Mouse (Mus musculus) urinary bladder, postnatal 10 days (tissue): ENCODE data around the gene Eipr1.

ENCODE experiments used
- DNase-seq: peaks from one replicate; pipeline ENCODE4 v3.0.0; 2022; ENCODE audit warnings: low spot score

The Eipr1 gene

GRCm38 (mm10) chr12:28775627-28776026, 24.0 kb downstream of the Eipr1 start:
- DNase-seq, result no peak

- DNase-seq, result no peak
Observed at GRCm38 (mm10) chr12:28780180-28780579, 28.6 kb downstream of the Eipr1 start.

DNA sequence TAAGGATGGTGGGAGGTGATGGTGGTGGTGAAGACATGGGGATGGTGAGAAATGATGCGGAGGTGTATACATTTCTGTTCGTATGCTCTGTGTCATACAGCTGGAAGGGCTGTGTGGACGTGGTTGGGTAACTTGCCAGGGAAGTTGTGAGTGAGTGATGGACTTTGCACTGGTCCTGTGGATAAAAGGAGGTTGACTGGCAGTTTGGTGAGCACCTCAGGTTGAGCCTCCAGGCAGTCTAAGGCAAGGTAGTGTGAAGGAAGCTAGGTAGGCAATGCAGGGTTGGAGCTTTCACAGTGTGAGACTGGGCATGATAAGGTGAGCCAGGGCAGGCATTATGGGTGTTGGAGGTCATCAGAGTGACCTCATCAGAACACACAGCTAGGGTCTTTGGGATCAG, 31.0 kb downstream of the Eipr1 start:
- no peak for DNase-seq

DNA sequence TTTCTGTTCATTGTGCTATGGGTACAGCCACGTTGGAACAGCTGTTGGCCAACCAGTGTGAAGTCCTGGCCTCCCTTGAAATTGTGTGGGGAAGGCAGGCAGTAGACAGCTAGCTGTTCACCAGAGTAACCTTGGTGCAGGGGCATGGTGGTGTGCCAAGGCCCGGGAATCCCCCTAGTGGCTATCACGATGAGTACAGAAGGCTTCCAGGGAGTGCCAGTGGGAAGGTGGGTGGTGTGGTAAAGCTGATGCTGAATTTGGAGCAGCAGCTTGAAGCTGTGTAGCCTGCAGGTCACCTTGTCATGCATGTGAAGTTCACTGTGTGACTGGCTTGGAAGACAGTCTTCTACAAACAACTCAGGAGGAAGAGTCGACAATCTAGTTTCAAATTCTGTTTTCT, 32.8 kb downstream of the Eipr1 start:
- no peak for DNase-seq

DNA sequence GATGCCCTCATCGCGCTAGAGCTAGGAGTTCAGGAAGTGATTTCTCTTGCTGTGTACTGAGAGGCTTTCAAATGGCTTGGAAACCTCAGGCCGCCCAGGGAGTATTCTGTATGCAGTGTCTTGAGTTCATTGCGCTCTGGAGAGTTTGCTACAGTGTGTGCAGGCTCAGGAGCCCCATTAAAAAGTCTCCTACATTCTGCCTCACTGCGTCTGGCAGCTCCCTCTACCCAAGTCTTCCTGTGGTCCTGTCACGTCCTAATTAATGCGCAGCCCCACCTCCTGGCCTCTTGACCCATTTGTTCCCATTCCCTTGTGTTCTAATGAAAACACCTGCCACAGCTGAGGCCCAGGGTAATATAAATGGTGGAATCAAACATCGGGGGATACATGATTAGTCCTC, 33.3 kb downstream of the Eipr1 start:
- DNase-seq, result no peak

- no peak for DNase-seq
Observed at GRCm38 (mm10) chr12:28785299-28785698, 33.7 kb downstream of the Eipr1 start.

DNA sequence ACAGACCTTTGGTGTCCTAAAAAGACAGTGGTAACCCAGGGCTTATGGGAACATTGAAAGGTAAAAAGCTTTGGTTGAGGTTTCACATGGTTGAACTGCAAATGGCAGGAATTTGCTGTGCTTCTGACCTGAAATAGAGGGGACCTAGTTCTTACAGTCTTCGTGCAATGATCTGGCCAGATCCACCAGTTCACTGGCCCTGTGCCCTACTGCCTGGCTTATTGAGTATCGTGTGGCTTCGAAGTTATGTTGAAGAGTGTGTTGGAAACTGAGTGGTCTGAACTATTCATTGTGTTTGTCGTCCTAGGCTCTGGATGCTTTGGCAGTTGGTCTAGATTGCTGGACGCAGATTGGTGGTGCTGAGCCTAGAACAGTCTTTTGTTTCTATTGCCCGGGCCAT, 34.7 kb downstream of the Eipr1 start:
- DNase-seq, result no peak

- no peak for DNase-seq
Observed at GRCm38 (mm10) chr12:28792613-28793012, 41.0 kb downstream of the Eipr1 start.

GRCm38 (mm10) chr12:28793715-28794114, 42.1 kb downstream of the Eipr1 start:
- DNase-seq, result no peak

- no peak for DNase-seq
Observed at GRCm38 (mm10) chr12:28795041-28795440, 43.4 kb downstream of the Eipr1 start.

DNA sequence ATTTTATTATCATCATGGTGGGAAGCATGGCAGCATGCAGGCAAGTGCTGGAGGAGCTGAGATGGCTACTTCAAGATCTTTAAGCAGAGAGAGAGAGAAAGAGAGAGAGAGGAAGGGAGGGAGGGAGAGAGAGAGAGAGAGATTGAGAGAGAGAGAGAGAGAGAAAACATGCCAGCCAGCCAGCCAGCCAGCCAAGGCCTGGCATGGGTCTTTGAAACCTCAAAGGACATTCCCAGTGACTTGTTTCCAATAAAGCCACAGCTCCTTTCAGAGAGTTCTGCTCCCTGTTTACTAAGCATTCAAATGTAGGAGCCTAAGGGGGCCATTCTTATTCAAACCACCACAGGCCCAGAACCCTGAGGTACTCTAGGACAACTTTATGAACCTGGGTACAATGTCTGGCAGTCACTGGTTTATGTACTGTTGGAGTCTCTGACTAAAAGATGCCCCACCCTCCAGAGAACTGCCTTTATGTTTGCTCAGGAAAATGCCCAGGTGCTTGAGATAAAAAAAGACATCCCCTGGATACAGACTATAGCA, 45.3 kb downstream of the Eipr1 start:
- DNase-seq, result no peak

GRCm38 (mm10) chr12:28799798-28800411, 48.3 kb downstream of the Eipr1 start:
- no peak for DNase-seq

DNA sequence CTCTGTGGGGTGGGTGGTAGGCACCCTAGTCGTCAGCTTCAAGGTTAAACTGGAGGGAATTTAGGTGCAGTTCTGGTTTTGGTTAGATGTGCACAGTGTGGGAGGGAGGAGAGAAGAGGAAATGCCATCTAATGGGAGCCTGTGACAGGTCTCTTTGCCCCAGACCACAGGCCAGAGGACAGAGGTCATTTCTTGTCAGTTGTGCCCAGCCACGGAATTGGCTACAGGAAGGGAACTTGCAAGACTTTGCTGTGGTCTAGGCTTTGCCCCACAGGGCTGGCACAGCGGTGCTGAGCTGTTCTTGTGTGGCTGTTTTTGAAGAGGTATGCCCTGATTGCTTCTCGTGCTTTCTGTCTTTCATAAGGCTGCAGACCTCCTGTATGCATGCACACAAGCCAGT, 48.8 kb downstream of the Eipr1 start:
- DNase-seq, result no peak

- no peak for DNase-seq
Observed at GRCm38 (mm10) chr12:28800891-28801290, 49.3 kb downstream of the Eipr1 start.

GRCm38 (mm10) chr12:28801731-28802130, 50.1 kb downstream of the Eipr1 start:
- no peak for DNase-seq

- DNase-seq, result no peak
Observed at GRCm38 (mm10) chr12:28803043-28803442, 51.4 kb downstream of the Eipr1 start.

DNA sequence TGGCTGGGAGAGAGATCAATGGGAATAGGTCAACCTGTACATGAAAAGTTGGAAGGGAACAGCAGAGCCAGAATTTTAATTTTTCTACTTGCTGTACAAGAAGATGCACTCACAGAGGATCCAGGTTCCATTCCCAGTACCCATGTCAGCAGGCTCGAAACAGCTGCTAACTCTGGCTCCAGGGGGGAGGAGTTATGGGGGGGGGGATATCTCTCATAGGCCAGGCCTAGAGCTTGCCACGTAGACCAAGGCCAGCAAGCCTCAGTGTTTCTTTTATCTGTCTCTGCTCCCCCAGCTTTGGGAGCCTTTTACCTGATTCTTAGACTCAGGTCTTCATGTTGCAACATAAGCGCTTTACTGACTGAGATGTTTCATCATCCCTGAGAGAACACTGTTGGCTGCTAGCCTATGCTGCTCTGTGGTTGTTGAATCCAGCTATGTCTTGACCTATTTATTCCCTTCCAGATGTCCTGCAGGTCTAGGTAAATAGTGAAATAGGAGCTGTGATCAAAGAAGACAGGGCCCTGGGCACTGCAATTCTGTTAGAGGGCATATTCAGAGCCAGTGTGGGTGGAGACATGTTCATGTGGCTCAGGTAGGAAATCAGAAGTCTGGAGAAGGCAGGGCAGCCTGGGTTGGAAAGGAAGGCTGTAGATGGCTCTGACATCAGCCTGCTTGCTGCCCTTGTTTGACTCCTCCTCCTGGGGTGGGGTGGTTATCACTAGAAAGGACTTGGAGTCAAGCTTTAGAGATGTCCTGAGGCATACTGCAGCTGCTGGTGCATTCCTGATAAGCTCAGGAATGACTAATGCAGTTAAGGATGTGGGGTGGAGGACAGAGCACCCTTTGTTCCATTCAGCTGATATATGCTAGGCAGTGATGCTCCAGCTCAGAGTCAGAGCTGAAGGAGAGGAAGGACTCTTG, 53.2 kb downstream of the Eipr1 start:
- DNase-seq, result no peak

DNA sequence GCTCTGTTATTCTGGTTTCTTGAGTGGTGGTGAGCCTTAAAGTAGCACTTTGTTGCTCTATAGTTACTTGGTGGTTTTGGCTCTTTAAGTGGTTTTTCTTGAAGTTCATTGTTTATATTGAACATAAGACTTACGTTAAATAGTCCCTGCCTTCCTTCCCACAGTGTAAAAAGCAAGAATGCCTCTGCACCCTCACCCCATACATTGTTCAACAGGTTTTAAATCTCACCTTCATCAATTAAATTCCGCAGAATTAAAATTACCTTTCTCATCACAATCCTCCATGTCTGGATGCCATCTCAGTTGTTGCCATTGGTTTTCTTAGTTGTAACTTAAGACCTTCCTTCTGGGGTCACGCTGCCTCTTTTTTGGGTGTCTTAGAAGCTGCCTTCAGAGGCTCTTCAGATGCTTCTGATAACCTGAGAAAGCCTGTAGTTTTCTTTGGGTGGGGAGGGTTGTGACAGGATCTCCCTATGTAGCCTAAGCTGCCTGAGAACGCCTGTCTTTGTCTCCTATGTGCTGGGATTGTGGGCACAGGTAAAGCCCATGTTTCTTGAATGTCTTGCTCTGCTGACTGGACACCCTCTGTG, 57.3 kb downstream of the Eipr1 start:
- DNase-seq, result no peak

DNA sequence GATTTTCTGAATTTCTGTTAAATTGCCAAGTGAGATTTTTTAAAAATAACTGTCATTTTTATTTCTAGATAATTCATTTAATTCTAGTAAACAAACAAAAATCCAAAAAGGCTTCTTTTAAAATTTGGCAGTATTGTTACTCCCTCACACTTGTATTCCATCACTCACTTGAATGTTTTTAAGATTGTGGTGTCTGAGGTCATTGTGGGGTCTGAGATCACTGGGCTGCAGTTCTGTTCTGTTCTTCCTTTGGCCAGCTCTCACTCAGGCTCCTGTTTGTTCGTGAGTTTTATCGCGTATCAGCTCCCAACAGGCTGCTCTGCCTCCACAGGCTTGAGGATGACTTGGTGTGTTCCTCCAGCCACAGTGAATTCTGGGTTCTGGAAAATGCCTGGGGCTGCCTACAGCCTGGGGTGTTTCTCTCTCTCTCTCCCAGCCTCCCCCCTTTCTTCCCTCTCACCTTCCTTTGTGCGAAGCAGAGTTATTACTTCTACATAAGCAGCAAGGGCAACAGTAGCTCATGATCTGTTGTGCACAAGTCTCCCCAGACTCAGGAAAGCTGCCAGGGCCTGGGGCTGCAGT, 58.2 kb downstream of the Eipr1 start:
- DNase-seq, result no peak

DNA sequence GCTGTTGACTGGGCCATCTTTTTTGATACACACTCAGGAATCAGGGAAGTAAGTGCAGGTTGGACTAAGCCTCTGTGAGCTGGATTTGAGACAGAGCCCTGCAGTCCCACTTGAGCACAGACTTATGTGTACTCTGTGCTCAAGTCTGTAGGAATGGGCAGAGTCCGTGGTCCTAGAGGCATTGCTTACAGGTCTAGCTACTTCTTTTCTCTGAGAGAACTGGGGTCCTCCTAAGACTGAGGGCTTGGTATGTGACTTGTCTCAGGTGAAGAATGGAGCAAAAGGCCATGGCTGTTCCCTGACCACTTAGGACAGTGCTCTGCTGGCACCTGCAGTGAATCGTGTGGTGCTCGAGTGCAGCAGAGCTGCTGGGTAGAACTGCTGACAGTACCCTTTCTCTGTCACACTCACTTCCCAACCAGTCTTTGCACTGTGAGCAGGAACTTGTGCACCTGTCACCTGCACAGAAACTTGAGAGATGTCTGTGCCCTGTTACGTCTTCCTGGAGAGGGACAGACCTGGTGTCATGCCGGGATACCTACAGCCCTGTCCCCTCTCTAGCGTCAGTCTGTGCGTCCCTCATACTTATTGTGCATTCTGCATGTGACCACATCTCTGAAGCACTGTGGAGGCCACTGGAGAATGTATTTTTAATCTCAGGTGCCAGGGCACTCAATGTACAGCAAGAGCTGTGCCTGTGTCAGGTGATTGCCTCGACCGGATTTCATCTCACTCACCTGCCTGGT, 65.3 kb downstream of the Eipr1 start:
- no peak for DNase-seq

DNA sequence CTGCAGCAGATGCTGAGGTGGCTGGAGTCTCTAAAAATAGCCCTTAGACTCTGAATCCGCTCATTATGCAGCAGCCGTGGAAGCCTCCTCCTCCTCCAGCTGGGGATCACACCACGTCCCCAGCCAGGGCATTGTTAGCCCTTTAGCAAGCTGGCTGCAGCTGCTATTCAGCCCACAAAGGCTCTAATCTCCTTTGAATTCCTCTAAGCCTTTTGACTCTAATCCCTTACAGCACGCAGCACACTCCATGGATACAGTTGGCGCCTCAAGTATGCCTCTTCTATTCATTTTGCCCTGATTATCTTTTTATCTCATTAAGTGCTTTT, 65.8 kb downstream of the Eipr1 start:
- DNase-seq, result no peak

- DNase-seq, result no peak
Observed at GRCm38 (mm10) chr12:28817891-28818290, 66.3 kb downstream of the Eipr1 start.
